In the genomic region with DNA sequence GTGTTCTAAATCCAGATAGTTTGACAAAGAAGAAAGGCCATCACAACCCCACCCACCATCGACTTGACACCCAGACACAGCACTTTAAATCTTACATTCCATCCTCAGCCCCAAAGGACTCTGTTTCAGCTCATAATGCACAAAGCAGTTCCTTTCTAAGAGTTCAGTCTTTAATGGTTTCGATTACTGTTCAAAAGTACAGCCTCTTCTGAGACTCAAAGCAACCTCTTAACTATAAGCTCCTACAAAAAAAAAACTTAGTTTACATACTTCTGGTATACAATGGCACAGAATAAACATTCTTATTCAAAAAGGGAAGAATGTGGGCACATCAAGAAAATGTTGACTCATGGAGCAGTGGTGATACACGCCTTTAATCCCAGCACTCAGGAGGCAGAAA, we compare ENCODE assay signal across 15 mouse cellular contexts.
"Had no signal": no experiment of that assay in that cellular context is flagged by ENCODE, and none has a peak within 500 bp of the region (broad histone marks: within the 10 kb centered on the region; RNA-seq: fewer than 3 reads in every experiment).

No protein-coding gene starts in this region.

- H3K4me3 ChIP-seq: lung, embryonic 15.5 days; megakaryocyte, embryonic 14.5 days; midbrain, embryonic 13.5 days; midbrain, embryonic 15.5 days; neural tube, embryonic 13.5 days; stomach, embryonic 15.5 days had no signal

- H3K4me1 ChIP-seq: lung, embryonic 15.5 days; megakaryocyte, embryonic 14.5 days; midbrain, embryonic 13.5 days; midbrain, embryonic 15.5 days; neural tube, embryonic 13.5 days; stomach, embryonic 15.5 days had no signal

- DNase-seq: liver, postnatal 0 days; lung, adult 2 months; lung, postnatal 14 days; right cerebral cortex, postnatal 14 days; thymus, adult 2 months; thymus, postnatal 25 days; thymus, postnatal 4 days had no signal

- H3K9me3 ChIP-seq: lung, embryonic 15.5 days; midbrain, embryonic 15.5 days; stomach, embryonic 15.5 days had no signal

- H3K27me3 ChIP-seq: lung, embryonic 15.5 days; megakaryocyte, embryonic 14.5 days; midbrain, embryonic 13.5 days; midbrain, embryonic 15.5 days; neural tube, embryonic 13.5 days; stomach, embryonic 15.5 days had no signal

- H3K27ac ChIP-seq: lung, embryonic 15.5 days; macrophage; midbrain, embryonic 13.5 days; midbrain, embryonic 15.5 days; neural tube, embryonic 13.5 days; stomach, embryonic 15.5 days; stomach, postnatal 0 days had no signal

- H3K36me3 ChIP-seq: lung, embryonic 15.5 days; midbrain, embryonic 13.5 days; midbrain, embryonic 15.5 days; neural tube, embryonic 13.5 days; stomach, embryonic 15.5 days had no signal
